Mouse (Mus musculus): ENCODE results near the gene Coro2a.

GRCm38 (mm10) chr4:46564247-46564646 is 37.8 kb downstream of the Coro2a start:
- TF ChIP-seq CTCF (IDR thresholded peaks at IDR 0.05; ENCODE audit: extremely low read depth, insufficient read depth, insufficient read length, insufficient replicate concordance) (no peak), POLR2A (IDR thresholded peaks at IDR 0.05; ENCODE audit: low read depth, low read length) (no peak)
